Mouse (Mus musculus): ENCODE data around the gene Bmf.

DNA sequence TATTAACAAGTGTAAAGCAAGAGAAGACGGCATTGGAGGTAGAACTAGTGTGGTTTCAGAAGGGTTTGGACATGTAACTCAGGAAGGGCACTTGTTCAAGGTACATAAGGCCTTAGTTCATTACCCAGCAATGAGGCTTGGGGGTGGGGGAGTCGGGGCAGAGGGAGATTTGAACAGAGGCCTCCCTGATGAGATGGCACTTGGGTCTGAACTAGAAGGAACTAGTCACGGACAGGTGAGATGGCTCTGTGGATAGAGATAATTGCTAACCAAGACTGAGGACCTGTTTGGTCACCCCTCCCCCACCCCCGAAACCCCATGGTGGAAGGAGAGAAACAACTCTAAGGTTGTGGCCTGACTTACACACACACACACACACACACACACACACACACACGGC is 49.6 kb upstream of the Bmf start:
- TF ChIP-seq POLR2A (IDR thresholded peaks at IDR 0.05; ENCODE audit: extremely low read depth, insufficient read depth, low read length) (no peak), CTCF (IDR thresholded peaks at IDR 0.05; ENCODE audit: extremely low read depth, insufficient read depth, low read length) (no peak)
